Mouse (Mus musculus): ENCODE measurements around the gene Deaf1. TPM values are rescaled to one million over a fixed set of nuclear protein-coding genes. Genes with fewer than 3 reads are reported as not detected.
A peak's percentile ranks its signal among the peaks of the same experiment; 100 is the strongest.

Deaf1 gene
- polyA plus RNA-seq, 1 experiment from 2014 or later: 78.4 TPM

GRCm38 (mm10) chr7:141315076-141315475 is 12.4 kb downstream of the Deaf1 start:
- Histone ChIP-seq H3K4me1 (no peaks in the 10 kb centered on the region), H3K4me3 (replicated peaks) (no peak overlapping the region), H3K27ac (no peak overlapping the region), H3K36me3 (replicated peaks) (peaks cover 96% of the 10 kb centered on the region), H3K9ac (no peak overlapping the region), H3K9me3 (no peaks in the 10 kb centered on the region), H3K4me2 (no peak overlapping the region), H3K27me3 (no peaks in the 10 kb centered on the region)
- ATAC-seq (ENCODE audit: low FRiP score): no peak
- WGBS: 92% methylated on average over 8 of the region's 8 CpGs

DNA sequence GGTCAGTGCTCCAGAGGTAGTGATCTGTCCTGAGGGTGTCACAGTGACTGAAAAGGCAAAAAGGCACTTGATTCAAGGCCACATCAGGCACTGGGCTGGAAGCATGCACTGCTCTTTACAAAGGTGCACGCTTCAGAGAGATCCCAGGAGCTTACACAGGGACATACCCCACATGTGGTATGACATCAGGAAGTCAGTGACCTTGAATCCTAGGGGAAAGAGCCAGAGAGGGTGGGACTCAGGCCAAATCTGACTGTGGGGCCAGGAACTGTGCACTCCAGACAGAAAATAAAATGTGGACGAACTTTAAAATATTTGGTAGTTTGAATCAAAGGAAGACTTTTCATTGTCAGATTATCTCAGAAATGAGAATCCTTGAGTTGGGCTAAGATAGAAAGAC is 13.1 kb downstream of the Deaf1 start:
- H3K4me1 ChIP-seq: no peaks in the 10 kb centered on the region
- no peak overlapping the region for H3K27ac ChIP-seq
- H3K9ac ChIP-seq: no peak overlapping the region
- no peak overlapping the region for H3K4me2 ChIP-seq
- H3K4me3 ChIP-seq (replicated peaks): no peak overlapping the region
- peaks cover 96% of the 10 kb centered on the region for H3K36me3 ChIP-seq (replicated peaks)
- no peak for ATAC-seq (ENCODE audit: low FRiP score)
- no peaks in the 10 kb centered on the region for H3K27me3 ChIP-seq
- no peaks in the 10 kb centered on the region for H3K9me3 ChIP-seq
- 95% methylated on average over 2 of the region's 2 CpGs for WGBS

GRCm38 (mm10) chr7:141304537-141304936 is 23.0 kb downstream of the Deaf1 start:
- Histone ChIP-seq H3K4me3 (replicated peaks) (no peak overlapping the region), H3K9me3 (no peaks in the 10 kb centered on the region), H3K36me3 (replicated peaks) (peaks cover 98% of the 10 kb centered on the region), H3K4me1 (no peaks in the 10 kb centered on the region), H3K4me2 (no peak overlapping the region), H3K27ac (no peak overlapping the region), H3K27me3 (no peaks in the 10 kb centered on the region), H3K9ac (no peak overlapping the region)
- WGBS: 90% methylated on average over 4 of the region's 4 CpGs
- no peak for ATAC-seq (ENCODE audit: low FRiP score)

DNA sequence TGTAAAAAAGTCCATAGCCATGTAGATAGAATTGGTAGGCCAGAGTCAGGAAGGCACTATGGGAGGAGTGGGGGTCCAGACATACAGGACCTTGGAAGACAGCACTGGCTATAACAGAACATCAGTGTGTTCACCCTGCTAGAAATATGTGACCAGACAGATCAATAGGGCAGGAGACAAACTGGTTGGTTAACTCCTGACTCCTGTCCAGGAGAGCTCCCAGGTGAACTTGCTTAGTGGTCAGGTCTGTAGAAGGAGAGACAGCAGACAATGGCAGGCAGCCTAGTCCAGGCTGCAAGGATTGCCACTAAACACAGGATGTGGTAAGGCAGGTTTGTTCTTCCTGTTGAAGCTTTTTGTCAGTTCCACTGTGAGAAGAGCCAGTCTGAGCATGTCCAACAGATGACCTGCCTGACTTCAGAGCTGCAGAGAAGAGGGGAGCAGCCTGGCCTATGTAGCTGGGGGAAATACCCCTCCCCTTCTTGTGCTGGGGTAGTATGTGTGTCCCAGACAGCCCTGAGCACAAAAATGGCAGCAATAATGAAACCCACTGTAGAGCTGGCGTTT is 24.7 kb downstream of the Deaf1 start:
- Histone ChIP-seq H3K36me3 (replicated peaks) (peaks cover 88% of the 10 kb centered on the region), H3K4me1 (no peaks in the 10 kb centered on the region), H3K27ac (no peak overlapping the region), H3K4me3 (replicated peaks) (no peak overlapping the region), H3K27me3 (no peaks in the 10 kb centered on the region), H3K9me3 (no peaks in the 10 kb centered on the region), H3K4me2 (no peak overlapping the region), H3K9ac (no peak overlapping the region)
- 91% methylated on average over 1 of the region's 1 CpGs for WGBS
- ATAC-seq (ENCODE audit: low FRiP score): no peak

DNA sequence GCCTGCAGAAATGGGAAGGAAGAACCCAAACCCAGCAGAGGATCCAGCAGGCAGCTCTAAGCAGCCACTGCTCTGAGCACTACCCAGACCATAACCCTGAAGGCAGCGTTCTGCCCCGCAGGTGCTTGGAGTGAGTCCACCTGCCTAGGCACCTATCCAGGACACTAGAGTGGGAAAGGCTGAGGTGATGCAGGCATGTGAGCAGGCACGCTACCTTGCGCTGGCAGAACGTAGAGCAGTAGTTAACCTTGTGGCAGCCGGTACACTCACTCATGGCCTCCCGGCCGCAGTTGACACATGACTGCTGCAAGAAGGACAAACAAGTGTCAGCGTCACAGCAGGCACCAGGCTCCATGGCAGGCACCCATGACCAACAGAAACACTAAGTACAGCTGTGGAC is 26.1 kb downstream of the Deaf1 start:
- Histone ChIP-seq H3K4me3 (replicated peaks) (no peak overlapping the region), H3K36me3 (replicated peaks) (peaks cover 87% of the 10 kb centered on the region), H3K9ac (no peak overlapping the region), H3K9me3 (no peaks in the 10 kb centered on the region), H3K4me1 (no peaks in the 10 kb centered on the region), H3K27me3 (peaks cover 2% of the 10 kb centered on the region), H3K4me2 (no peak overlapping the region), H3K27ac (no peak overlapping the region)
- 97% methylated on average over 9 of the region's 9 CpGs for WGBS
- ATAC-seq (ENCODE audit: low FRiP score): no peak

DNA sequence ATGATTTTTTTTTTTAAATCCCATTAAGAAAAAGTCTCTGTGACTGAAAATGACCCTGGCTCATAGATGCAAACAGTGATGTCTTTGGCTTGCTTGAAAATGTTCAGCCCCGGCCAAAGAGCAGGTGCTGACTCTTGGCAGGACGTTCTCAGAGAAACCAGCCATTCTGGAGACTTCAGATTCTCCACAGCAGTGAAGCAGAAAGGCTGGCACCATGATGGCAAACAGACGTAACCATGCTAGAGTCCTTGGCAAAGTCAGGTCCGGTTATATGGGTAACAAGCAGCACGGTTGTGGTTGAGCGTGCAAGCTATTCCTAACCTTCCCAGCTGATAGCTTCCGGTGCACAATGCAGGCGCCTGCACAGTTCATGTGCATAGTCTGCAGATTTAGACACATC is 28.3 kb downstream of the Deaf1 start:
- no peak overlapping the region for H3K27ac ChIP-seq
- no peaks in the 10 kb centered on the region for H3K9me3 ChIP-seq
- no peak overlapping the region for H3K4me3 ChIP-seq (replicated peaks)
- H3K4me2 ChIP-seq: no peak overlapping the region
- 95% methylated on average over 8 of the region's 8 CpGs for WGBS
- ATAC-seq (ENCODE audit: low FRiP score): no peak
- H3K9ac ChIP-seq: no peak overlapping the region
- peaks cover 67% of the 10 kb centered on the region for H3K36me3 ChIP-seq (replicated peaks)
- peaks cover 24% of the 10 kb centered on the region for H3K27me3 ChIP-seq
- H3K4me1 ChIP-seq: peaks cover 5% of the 10 kb centered on the region

DNA sequence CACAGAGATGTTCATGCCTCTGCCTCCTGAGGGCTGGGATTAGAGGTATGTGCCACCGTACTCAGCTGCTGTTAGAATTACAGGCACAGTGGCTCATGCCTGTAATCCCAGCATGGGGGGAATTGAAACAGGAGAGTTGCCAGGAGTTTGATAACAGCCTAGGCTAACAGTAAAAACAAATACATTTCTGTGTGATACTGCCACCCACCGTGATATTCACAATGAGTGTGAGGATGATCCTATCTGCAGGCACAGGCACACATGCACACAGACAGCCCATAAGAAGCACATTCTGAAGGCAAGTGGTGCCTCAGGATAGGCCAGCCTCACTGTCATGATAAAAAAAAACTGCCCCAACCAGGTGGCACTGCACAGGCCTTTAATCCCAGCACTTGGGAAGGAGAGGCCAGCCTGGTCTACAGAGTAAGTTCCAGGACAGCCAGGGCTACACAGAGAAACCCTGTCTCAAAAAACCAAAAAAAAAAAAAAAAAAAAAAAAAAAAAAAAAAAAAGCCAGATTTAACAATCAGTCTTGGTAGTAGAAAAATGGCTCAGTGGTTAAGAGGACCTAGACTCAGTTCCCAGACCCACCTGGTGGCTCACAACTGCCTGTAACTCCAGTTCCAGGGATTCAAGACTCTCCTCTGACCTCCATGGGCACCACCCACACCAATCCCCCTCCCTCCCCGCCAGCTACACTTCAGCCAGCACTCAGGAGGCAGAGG is 29.4 kb downstream of the Deaf1 start:
- Histone ChIP-seq H3K9ac (no peak overlapping the region), H3K4me3 (replicated peaks) (no peak overlapping the region), H3K27ac (no peak overlapping the region), H3K27me3 (peaks cover 35% of the 10 kb centered on the region), H3K9me3 (no peaks in the 10 kb centered on the region), H3K36me3 (replicated peaks) (peaks cover 56% of the 10 kb centered on the region), H3K4me2 (no peak overlapping the region), H3K4me1 (peaks cover 16% of the 10 kb centered on the region)
- ATAC-seq (ENCODE audit: low FRiP score): no peak
- WGBS: 84% methylated on average over 3 of the region's 3 CpGs

- 4% methylated on average over 20 of the region's 22 CpGs for WGBS
- ATAC-seq (ENCODE audit: low FRiP score): no peak
Measured at GRCm38 (mm10) chr7:141294479-141294878, 33.0 kb downstream of the Deaf1 start.

DNA sequence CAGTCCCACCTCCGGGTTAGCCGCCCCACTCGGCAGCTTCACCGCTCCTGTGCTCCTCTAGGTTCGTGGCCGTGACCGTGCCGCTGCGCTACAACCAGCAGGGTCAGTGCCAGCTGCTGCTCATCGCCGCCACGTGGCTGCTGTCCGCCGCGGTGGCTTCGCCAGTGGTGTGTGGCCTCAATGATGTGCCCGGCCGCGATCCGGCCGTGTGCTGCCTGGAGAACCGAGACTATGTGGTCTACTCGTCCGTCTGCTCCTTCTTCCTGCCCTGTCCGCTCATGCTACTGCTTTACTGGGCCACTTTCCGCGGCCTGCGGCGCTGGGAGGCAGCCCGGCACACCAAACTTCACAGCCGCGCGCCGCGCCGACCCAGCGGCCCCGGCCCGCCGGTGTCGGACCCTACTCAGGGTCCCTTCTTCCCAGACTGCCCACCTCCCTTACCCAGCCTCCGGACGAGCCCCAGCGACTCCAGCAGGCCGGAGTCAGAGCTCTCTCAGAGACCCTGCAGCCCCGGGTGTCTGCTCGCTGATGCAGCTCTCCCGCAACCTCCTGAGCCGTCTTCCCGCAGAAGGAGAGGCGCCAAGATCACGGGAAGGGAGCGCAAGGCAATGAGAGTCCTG is 33.5 kb downstream of the Deaf1 start:
- H3K4me1 ChIP-seq: peaks cover 31% of the 10 kb centered on the region
- no peak overlapping the region for H3K27ac ChIP-seq
- H3K4me3 ChIP-seq (replicated peaks): peak overlapping the region; percentile 35
- no peaks in the 10 kb centered on the region for H3K9me3 ChIP-seq
- ATAC-seq (ENCODE audit: low FRiP score): no peak
- peak overlapping the region; percentile 44 for H3K9ac ChIP-seq
- WGBS: 1% methylated on average over 53 of the region's 53 CpGs
- H3K4me2 ChIP-seq: peak overlapping the region; percentile 55
- peaks cover 69% of the 10 kb centered on the region for H3K27me3 ChIP-seq
- peaks cover 17% of the 10 kb centered on the region; the same call in 1 of the 2 replicates for H3K36me3 ChIP-seq (replicated peaks)

More at GRCm38 (mm10) chr7:141294479-141294878, 33.0 kb downstream of the Deaf1 start:
- Histone ChIP-seq H3K9ac (peak overlapping the region; percentile 44; the same call in 1 of the 2 replicates), H3K27ac (no peak overlapping the region), H3K9me3 (no peaks in the 10 kb centered on the region), H3K4me2 (peak overlapping the region; percentile 55), H3K36me3 (replicated peaks) (peaks cover 22% of the 10 kb centered on the region), H3K4me3 (replicated peaks) (peak overlapping the region; percentile 35), H3K4me1 (peaks cover 31% of the 10 kb centered on the region), H3K27me3 (peaks cover 69% of the 10 kb centered on the region)

GRCm38 (mm10) chr7:141292583-141293388 is 34.7 kb downstream of the Deaf1 start:
- peak overlapping the region; percentile 77 for H3K4me2 ChIP-seq
- ATAC-seq (ENCODE audit: low FRiP score): no peak
- H3K9ac ChIP-seq: peak overlapping the region; percentile 61; the same call in 1 of the 2 replicates
- H3K27me3 ChIP-seq: peaks cover 69% of the 10 kb centered on the region
- WGBS: 27% methylated on average over 15 of the region's 15 CpGs
- no peaks in the 10 kb centered on the region for H3K9me3 ChIP-seq
- no peak overlapping the region for H3K27ac ChIP-seq
- peaks cover 31% of the 10 kb centered on the region for H3K4me1 ChIP-seq
- H3K4me3 ChIP-seq (replicated peaks): peak overlapping the region; percentile 41
- peaks cover 15% of the 10 kb centered on the region; the same call in 1 of the 2 replicates for H3K36me3 ChIP-seq (replicated peaks)

GRCm38 (mm10) chr7:141291921-141292582 is 35.4 kb downstream of the Deaf1 start, which contains the start of gene Drd4:
TSS of gene Drd4 (plus strand) at chr7:141292006.
- peak within 1 kb of the TSS; percentile 77 for H3K4me2 ChIP-seq
- ATAC-seq (ENCODE audit: low FRiP score): peak; percentile 48; the same call in 1 of the 2 replicates
- H3K9me3 ChIP-seq: no peaks in the 10 kb centered on the region
- H3K9ac ChIP-seq: peak within 1 kb of the TSS; percentile 61
- H3K4me3 ChIP-seq (replicated peaks): peak within 1 kb of the TSS; percentile 41
- no peak within 1 kb of the TSS for H3K27ac ChIP-seq
- H3K4me1 ChIP-seq: peaks cover 31% of the 10 kb centered on the region
- H3K36me3 ChIP-seq (replicated peaks): peaks cover 8% of the 10 kb centered on the region; the same call in 1 of the 2 replicates
- 1% methylated on average over 43 of the region's 46 CpGs for WGBS
- peaks cover 69% of the 10 kb centered on the region for H3K27me3 ChIP-seq
